Mouse (Mus musculus): ENCODE data around the gene Thoc3.

DNA sequence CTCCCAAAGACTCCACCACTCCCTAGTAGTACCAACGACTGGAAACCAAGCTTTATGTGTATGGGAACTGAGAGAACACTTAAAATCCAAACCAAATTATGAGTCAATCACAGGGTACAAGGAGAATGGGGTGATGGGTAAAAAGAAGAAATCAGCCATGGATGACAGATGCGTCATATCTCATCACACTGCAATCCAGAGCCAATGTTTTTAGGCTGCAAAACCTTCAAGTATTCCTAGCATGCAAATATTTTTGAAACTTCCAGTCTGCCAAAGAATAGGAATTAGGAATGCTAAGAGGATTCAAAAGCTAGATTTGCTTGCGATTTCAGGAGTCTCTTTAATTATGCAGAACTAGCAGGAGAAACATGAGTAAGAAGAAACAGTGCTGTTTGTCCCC is 39.9 kb downstream of the Thoc3 start:
- TF ChIP-seq CTCF (IDR thresholded peaks at IDR 0.05; ENCODE audit: low read depth, low read length) (no peak), POLR2A (IDR thresholded peaks at IDR 0.05; ENCODE audit: extremely low read depth, insufficient read depth, low read length) (no peak)
